In genomic region chr7:141432186-141432611, GRCm38 (mm10) we compare ENCODE assay signal across 12 mouse cellular contexts. TPM values are rescaled to one million over a fixed set of nuclear protein-coding genes. Genes with fewer than 3 reads are reported as not detected.
A peak's percentile ranks its signal among the peaks of the same experiment; 100 is the strongest.
DNase-seq lines count a peak whose midpoint lies in the region; ATAC-seq and TF ChIP-seq lines count a peak whose summit lies in the region.
"Had no signal": no experiment of that assay in that cellular context is flagged by ENCODE, and none has a peak within 500 bp of the region (broad histone marks: within the 10 kb centered on the region; RNA-seq: fewer than 3 reads in every experiment).

No protein-coding gene starts in this region.

- 60% methylated on average over 8 of the region's 8 CpGs for whole genome bisulfite sequencing in heart, adult 2 months
- WGBS in heart, embryonic 11.5 days (ENCODE audit: insufficient replicate concordance) = 85% methylated on average over 8 of the region's 8 CpGs
- WGBS in liver, adult 2 months = 44% methylated on average over 8 of the region's 8 CpGs

- no peak for ATAC-seq in heart, embryonic 11.5 days (replicated peaks; ENCODE audit: insufficient number of reproducible peaks, low FRiP score, low TSS enrichment)
- ATAC-seq: intestine, postnatal 0 days had no signal

- intact Hi-C loops in heart, adult 2 months (cut with DNase I) = loop anchor here (1.0 kb wide), 1 partner anchor 18 kb away; the partner anchor contains the start of gene Gatd1

- H3K9ac ChIP-seq in heart, adult 2 months (ENCODE audit: low read depth, low read length) = peak overlapping the region; percentile 37; the same call in 1 of the 2 replicates
- no peak overlapping the region for H3K9ac ChIP-seq in heart, embryonic 11.5 days (ENCODE audit: low read depth, low read length)
- peak overlapping the region; percentile 67 for H3K9ac ChIP-seq in liver, adult 2 months (ENCODE audit: low read depth, low read length)
- H3K9ac ChIP-seq: liver, embryonic 15.5 days had no signal

- TF ChIP-seq EP300 in heart, adult 2 months (IDR thresholded peaks at IDR 0.05; ENCODE audit: insufficient read depth, low read depth, low read length) = 0 out of 2 replicates have a peak, but pooled peaks have one; percentile 14

- no peak for TF ChIP-seq CTCF in heart, adult 2 months (IDR thresholded peaks at IDR 0.05)
- TF ChIP-seq CTCF in liver, adult 2 months (IDR thresholded peaks at IDR 0.05; ENCODE audit: low read depth, low read length) = no peak

- no peaks in the 10 kb centered on the region for H3K9me3 ChIP-seq in heart, embryonic 11.5 days (replicated peaks; ENCODE audit: control insufficient read depth, low read length)
- H3K9me3 ChIP-seq: liver, embryonic 15.5 days had no signal

- TF ChIP-seq POLR2A in heart, adult 2 months (IDR thresholded peaks at IDR 0.05; ENCODE audit: insufficient read depth, low read depth, low read length) = no peak
- TF ChIP-seq POLR2A in liver, adult 2 months (IDR thresholded peaks at IDR 0.05; ENCODE audit: extremely low read depth, insufficient read depth, low read length) = no peak

- no peak overlapping the region for H3K4me2 ChIP-seq in heart, embryonic 11.5 days
- H3K4me2 ChIP-seq: liver, embryonic 15.5 days had no signal

- H3K27ac ChIP-seq in heart, adult 2 months = peak overlapping the region; percentile 96
- H3K27ac ChIP-seq in heart, embryonic 11.5 days (ENCODE audit: low read depth, low read length) = no peak overlapping the region
- H3K27ac ChIP-seq in liver, adult 2 months (replicated peaks; ENCODE audit: insufficient read depth, low read depth, low read length) = peak overlapping the region; percentile 95
- H3K27ac ChIP-seq: liver, embryonic 15.5 days had no signal

- H3K4me3 ChIP-seq in heart, adult 2 months = peak overlapping the region; percentile 32; the same call in 1 of the 2 replicates
- H3K4me3 ChIP-seq in heart, embryonic 11.5 days (ENCODE audit: low read depth, low read length) = no peak overlapping the region
- peak overlapping the region; percentile 41 for H3K4me3 ChIP-seq in liver, adult 2 months (ENCODE audit: insufficient read depth, low read depth, low read length)
- H3K4me3 ChIP-seq: liver, embryonic 15.5 days had no signal

- no peaks in the 10 kb centered on the region for H3K79me2 ChIP-seq in heart, adult 2 months (replicated peaks; ENCODE audit: control insufficient read depth, insufficient read depth, low read length)
- H3K79me2 ChIP-seq in liver, adult 2 months (ENCODE audit: control insufficient read depth, insufficient read depth, low read length) = no peaks in the 10 kb centered on the region; the same call in 1 of the 2 replicates

- no peaks in the 10 kb centered on the region for H3K36me3 ChIP-seq in heart, adult 2 months (ENCODE audit: control insufficient read depth, insufficient read depth, low read length)
- 0 out of 2 replicates have a peak, but pooled peaks cover 8% of the 10 kb centered on the region for H3K36me3 ChIP-seq in heart, embryonic 11.5 days (ENCODE audit: control insufficient read depth, insufficient read depth, low read length)
- peaks cover 9% of the 10 kb centered on the region; the same call in 1 of the 2 replicates for H3K36me3 ChIP-seq in liver, adult 2 months (ENCODE audit: control insufficient read depth, insufficient read depth, low read length)

- peak; percentile 67 to 68 for DNase-seq in heart, adult 2 months
- peak; percentile 58 for DNase-seq in liver, adult 2 months (ENCODE audit: extremely low read depth, low read depth, low spot score)
- no peak for DNase-seq in liver
- peak; percentile 92 for DNase-seq in adrenal gland, adult 2 months
- peak; percentile 86 for DNase-seq in cerebellum, adult 9-11 months
- no peak for DNase-seq in testis, postnatal 14 days (ENCODE audit: low spot score)
- DNase-seq in Muller cell, postnatal 12 days (ENCODE audit: inconsistent ontology term) = no peak
- DNase-seq: embryo, embryonic 11 days had no signal

- H3K4me1 ChIP-seq in heart, adult 2 months (ENCODE audit: control insufficient read depth, insufficient read depth, low read length) = peaks cover 11% of the 10 kb centered on the region
- peaks cover 41% of the 10 kb centered on the region for H3K4me1 ChIP-seq in heart, embryonic 11.5 days (ENCODE audit: control insufficient read depth, insufficient read depth, low read length)
- peaks cover 24% of the 10 kb centered on the region for H3K4me1 ChIP-seq in liver, adult 2 months (ENCODE audit: control insufficient read depth, insufficient read depth, low read length)

- H3K27me3 ChIP-seq in heart, adult 2 months (ENCODE audit: control insufficient read depth, insufficient read depth, low read length) = no peaks in the 10 kb centered on the region
- H3K27me3 ChIP-seq in heart, embryonic 11.5 days (ENCODE audit: control insufficient read depth, insufficient read depth, low read length) = no peaks in the 10 kb centered on the region
- no peaks in the 10 kb centered on the region for H3K27me3 ChIP-seq in liver, adult 2 months (ENCODE audit: control insufficient read depth, insufficient read depth, low read length)
- H3K27me3 ChIP-seq: liver, embryonic 15.5 days had no signal

RNA-seq across cellular contexts. Expression of gene Cend1, which starts 2.9 kb away (rescaled TPM):
- 1 to 10 TPM; 1.0 to 1.4 TPM for total RNA-seq in heart, adult 2 months (2021)
- 1.8 and 2.6 TPM in 2 replicates for polyA plus RNA-seq in heart, adult 2 months (2012; rRNA removed)
- 7.4 and 9.3 TPM in 2 replicates for polyA plus RNA-seq in heart, embryonic 11.5 days (2014; fragmentation: Nextera tagmentation; extraction: Ambion mirVana)
- 0.13 TPM in 1 of 2 replicates, not detected in the other for total RNA-seq in liver, adult 2 months (2014; rRNA removed)
- polyA plus RNA-seq in liver, adult 2 months (2012; rRNA removed) = 0.09 and 0.10 TPM in 2 replicates
- 1 to 10 TPM; 1.6 to 2.8 TPM for total RNA-seq in adrenal gland, adult 2 months (2021)
- polyA plus RNA-seq in adrenal gland, adult 2 months (2012; rRNA removed) = 1.00 and 1.2 TPM in 2 replicates
- total RNA-seq: neutrophil, adult 5-6 weeks had no signal
- polyA plus RNA-seq: liver, embryonic 15.5 days had no signal

RNA-seq across cellular contexts. Expression of gene Slc25a22, which starts 5.5 kb away (rescaled TPM):
- total RNA-seq in heart, adult 2 months (2021) = 10 to 100 TPM; 55.8 to 72.6 TPM
- polyA plus RNA-seq in heart, adult 2 months (2012; rRNA removed) = 85.8 and 88.9 TPM in 2 replicates
- 19.4 and 19.7 TPM in 2 replicates for polyA plus RNA-seq in heart, embryonic 11.5 days (2014; fragmentation: Nextera tagmentation; extraction: Ambion mirVana)
- total RNA-seq in liver, adult 2 months (2014; rRNA removed) = 26.1 and 40.7 TPM in 2 replicates
- 315 and 345 TPM in 2 replicates for polyA plus RNA-seq in liver, adult 2 months (2012; rRNA removed)
- 100 to 1,000 TPM; 125 to 172 TPM for total RNA-seq in adrenal gland, adult 2 months (2021)
- 234 and 236 TPM in 2 replicates for polyA plus RNA-seq in adrenal gland, adult 2 months (2012; rRNA removed)

RNA-seq across cellular contexts. Expression of gene Pidd1, which starts 11.6 kb away (rescaled TPM):
- total RNA-seq in heart, adult 2 months (2021) = under 1 TPM; 0.37 to 0.70 TPM
- 1.8 and 2.0 TPM in 2 replicates for polyA plus RNA-seq in heart, adult 2 months (2012; rRNA removed)
- 9.5 and 9.6 TPM in 2 replicates for polyA plus RNA-seq in heart, embryonic 11.5 days (2014; fragmentation: Nextera tagmentation; extraction: Ambion mirVana)
- total RNA-seq in liver, adult 2 months (2014; rRNA removed) = 0.37 and 0.94 TPM in 2 replicates
- polyA plus RNA-seq in liver, adult 2 months (2012; rRNA removed) = 3.8 and 4.7 TPM in 2 replicates
- total RNA-seq in adrenal gland, adult 2 months (2021) = 1 to 10 TPM; 1.4 to 1.5 TPM
- polyA plus RNA-seq in adrenal gland, adult 2 months (2012; rRNA removed) = 9.2 and 11.2 TPM in 2 replicates

RNA-seq across cellular contexts. Expression of gene Rplp2, which starts 15.0 kb away (rescaled TPM):
- 100 to 1,000 TPM; 848 to 928 TPM for total RNA-seq in heart, adult 2 months (2021)
- polyA plus RNA-seq in heart, adult 2 months (2012; rRNA removed) = 404 and 421 TPM in 2 replicates
- 873 and 1,016 TPM in 2 replicates for polyA plus RNA-seq in heart, embryonic 11.5 days (2014; fragmentation: Nextera tagmentation; extraction: Ambion mirVana)
- 255 and 308 TPM in 2 replicates for total RNA-seq in liver, adult 2 months (2014; rRNA removed)
- polyA plus RNA-seq in liver, adult 2 months (2012; rRNA removed) = 265 and 286 TPM in 2 replicates
- total RNA-seq in adrenal gland, adult 2 months (2021) = 1,000 to 10,000 TPM in 1 of 2 experiments, 100 to 1,000 TPM in 1; 577 to 1,228 TPM
- 207 and 254 TPM in 2 replicates for polyA plus RNA-seq in adrenal gland, adult 2 months (2012; rRNA removed)

RNA-seq across cellular contexts. Expression of gene Gatd1, which starts 18.3 kb away (rescaled TPM):
- 10 to 100 TPM; 13.4 to 14.9 TPM for total RNA-seq in heart, adult 2 months (2021)
- 23.4 and 29.5 TPM in 2 replicates for polyA plus RNA-seq in heart, adult 2 months (2012; rRNA removed)
- polyA plus RNA-seq in heart, embryonic 11.5 days (2014; fragmentation: Nextera tagmentation; extraction: Ambion mirVana) = 29.3 and 32.2 TPM in 2 replicates
- 15.1 and 23.5 TPM in 2 replicates for total RNA-seq in liver, adult 2 months (2014; rRNA removed)
- polyA plus RNA-seq in liver, adult 2 months (2012; rRNA removed) = 34.9 and 36.2 TPM in 2 replicates
- 10 to 100 TPM; 29.7 to 41.1 TPM for total RNA-seq in adrenal gland, adult 2 months (2021)
- polyA plus RNA-seq in adrenal gland, adult 2 months (2012; rRNA removed) = 49.5 and 58.2 TPM in 2 replicates

Comparison
In these comparisons a context has a peak if more than half of its experiments do, and no peak if none do; other contexts are left out.
1. DNase-seq: peak in heart, adult 2 months (2 of 2), liver, adult 2 months (single experiment), adrenal gland, adult 2 months (single experiment) and cerebellum, adult 9-11 months (single experiment); none in liver (single experiment), testis, postnatal 14 days (single experiment) and Muller cell, postnatal 12 days (single experiment).